Mouse (Mus musculus) adipocyte (in vitro differentiated cells): Measurements from ENCODE around the gene Ten1.
A peak's percentile ranks its signal among the peaks of the same experiment; 100 is the strongest.

Experiments used
- DNase-seq: peaks from one replicate; pipeline ENCODE4 v3.0.0-alpha.2; 2016; ENCODE audit warnings: low spot score

Gene Ten1

DNA sequence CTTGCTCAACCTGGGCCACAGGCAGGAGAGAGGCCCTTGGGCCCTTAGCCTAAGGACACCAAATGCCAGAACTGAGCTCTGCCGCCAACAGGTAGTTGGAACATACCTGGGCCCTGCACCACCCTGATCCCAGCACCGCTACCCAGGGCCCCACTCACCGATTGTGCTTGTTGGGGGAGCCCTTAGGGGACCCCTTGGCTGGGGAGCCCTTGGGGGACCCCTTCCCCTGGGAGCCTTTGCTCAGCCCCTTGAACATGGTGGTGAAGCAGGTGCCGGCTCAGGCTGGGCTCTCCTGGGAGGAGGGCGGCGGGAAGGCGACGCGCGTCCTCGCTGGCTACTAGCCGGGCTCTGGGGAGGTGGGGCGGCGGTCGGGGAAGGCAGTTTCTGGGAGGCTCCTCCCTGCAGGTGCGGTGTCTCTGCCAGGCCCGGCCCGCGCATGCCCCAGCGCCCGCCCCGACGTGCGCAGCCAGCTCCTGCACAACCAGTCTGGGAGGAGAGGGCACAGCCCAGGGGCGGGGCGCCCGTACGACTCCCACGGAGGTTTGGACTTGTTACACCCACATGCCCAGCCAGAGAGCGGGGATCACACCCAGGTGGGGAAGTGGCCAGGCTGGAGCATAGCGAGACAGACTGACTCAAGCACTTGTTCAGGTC, 39.2 kb downstream of the Ten1 start, which contains the start of gene Evpl:
TSS of gene Evpl (minus strand) at position 336 of the 654 bp plus-strand sequence.
- DNase-seq = no peak

DNA sequence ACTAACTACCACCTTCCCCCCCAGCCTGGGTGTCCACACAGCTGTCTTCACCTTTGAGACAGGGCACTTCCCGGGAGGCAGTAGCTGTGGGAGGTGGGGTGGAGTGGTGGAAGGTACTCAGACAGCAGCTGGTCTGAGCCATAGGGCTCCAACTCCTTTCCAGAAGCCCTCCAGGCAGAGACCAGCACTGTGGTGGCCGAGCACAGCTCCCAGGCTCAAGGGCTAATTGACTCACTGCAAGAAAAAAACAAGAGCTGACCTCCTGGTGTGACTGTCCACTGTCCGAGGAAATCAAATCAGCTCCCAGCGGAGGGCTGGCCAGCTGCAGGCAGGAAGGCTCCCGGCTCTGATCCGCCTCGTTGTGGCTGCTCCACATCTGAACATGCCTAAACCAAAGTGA, 41.1 kb downstream of the Ten1 start:
- DNase-seq = no peak

DNA sequence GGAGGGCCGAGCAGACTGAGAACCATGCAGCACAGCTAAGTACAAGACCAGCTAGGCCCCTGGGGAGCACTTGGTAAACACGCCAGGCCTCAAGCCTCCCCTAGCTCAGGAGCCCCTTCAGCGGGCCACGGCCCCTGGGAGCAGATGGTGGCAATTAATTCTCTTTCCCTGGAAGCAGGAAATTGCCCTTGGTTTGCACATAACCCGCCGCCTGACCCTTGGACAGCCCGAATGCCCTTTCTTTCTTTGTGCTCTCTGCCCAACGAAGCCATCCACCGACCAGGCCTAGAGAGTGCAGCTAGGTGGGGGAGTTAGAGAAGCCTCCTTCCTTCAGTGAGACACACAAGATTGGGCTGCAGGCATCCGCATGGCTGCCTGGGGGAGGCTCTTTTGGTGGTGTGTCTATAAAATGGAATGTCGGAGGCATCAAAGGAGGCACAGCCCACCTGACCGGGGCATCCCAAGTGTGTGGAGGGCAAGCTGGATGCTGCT, 43.1 kb downstream of the Ten1 start:
- no peak for DNase-seq

DNA sequence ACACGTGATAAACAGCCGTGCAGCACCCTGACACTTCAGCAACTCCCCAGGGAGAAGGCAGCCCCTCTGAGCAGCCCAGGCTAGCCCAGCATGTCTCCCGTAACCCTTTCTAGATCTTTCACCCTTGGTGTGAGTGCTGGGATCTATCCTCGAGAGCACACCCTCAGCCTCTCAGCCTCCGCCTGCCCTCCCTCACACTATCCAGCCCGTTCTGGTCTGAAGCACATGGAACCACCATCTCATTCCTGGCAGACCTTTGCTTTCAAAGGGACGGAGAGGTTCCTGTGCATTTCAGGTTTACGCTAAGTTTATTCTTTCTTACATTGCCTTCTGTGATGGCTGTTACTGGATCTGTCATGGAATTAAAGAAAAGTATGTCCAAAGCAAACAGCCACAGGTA, 45.9 kb downstream of the Ten1 start:
- no peak for DNase-seq

DNA sequence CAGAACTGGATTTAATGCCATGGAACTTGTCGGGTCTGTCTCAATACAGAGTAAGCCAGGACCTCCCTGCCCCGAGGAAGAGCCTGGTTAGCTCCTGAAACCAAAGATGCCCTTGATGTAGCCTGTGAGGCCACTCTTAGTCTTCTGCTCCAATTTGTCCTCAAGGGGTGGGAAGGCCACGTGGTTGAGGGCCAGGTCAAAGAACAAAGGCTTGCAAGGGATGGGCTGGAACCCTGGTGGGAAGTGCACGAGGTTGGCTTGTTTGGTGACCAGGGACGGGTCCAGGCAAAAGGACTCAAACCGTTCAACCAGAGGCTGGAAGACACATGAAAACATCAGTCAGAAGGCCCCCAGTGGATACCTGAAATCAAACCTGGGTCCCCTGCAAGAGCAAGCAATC, 47.0 kb downstream of the Ten1 start:
- DNase-seq = no peak

DNA sequence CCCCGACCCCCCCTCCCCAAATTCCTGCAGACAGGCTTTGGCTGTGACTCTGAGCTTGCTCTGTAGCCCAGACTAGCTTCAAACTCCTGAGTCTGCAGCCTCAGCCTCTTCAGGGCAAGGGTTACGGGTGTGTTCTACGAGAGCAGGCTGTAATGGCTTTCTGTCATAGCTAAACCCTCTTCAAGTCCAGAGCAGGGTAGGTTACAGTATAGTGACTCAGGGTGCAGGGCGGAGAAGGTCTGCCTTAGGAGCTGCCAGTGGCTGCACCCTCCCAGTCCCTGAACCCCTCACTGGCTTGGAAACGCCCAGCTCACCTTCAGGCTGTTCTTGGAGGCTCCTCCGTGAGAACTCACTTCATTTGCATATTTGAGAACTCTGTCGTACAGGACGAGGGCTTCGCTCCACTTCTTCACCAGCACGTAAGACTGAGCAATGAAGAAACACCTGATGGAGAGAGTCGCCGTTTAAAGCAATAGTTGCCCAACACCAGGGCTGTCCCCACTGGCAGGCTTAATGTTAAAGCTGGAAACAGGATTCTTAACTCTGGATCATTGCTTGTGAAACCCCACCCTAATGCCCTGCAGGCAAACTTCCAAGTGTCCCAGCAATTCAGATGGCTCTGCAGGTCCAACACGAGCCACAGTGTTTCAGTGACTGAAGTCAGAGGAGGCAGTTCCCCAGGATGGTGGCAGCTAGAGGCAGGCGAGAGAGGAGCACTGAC, 49.0 kb downstream of the Ten1 start:
- peak; percentile 56 for DNase-seq

DNA sequence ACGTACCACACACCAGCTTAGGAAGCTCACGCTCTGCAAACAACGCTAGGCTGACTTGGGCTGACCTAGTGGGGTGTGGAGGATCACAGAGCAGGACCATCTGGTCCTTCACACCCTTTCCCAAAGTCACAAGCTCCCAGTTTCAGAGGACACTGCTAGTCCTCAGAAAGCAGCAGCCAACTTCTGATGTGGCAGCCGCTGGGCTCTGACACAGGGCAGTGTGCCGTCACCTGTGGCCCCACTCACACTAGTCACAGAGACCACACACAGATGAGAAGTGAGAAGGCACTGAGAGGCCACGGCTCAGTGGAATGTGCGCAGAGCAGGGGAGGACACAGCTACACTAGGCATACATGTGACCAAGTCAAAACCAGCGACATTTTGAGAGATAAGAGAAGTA, 52.2 kb downstream of the Ten1 start:
- DNase-seq = no peak

DNA sequence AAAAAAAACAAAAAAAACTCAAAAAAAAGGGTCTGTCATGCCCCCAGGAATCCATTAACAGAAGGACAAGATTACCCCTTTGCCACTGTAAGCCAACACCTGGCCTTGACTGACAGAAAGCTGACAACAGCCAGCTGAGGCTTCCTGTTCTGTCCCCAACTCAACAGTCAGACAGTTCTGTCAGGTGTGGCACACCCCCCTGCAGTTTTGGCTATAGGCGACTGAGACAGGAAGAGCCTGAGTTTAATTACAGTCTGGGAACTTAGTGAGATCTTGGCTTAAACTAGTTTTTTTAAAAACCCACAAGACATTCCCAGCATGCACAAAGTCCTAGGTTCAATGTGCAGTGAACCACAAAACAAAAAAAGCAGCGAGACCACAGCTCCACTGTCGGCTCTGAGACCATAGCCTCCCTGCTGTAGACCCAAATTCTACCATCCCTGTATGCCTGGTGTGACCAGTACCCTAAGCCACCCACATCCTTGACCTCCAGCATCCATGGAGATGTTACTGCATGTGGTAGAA, 54.5 kb downstream of the Ten1 start:
- no peak for DNase-seq

DNA sequence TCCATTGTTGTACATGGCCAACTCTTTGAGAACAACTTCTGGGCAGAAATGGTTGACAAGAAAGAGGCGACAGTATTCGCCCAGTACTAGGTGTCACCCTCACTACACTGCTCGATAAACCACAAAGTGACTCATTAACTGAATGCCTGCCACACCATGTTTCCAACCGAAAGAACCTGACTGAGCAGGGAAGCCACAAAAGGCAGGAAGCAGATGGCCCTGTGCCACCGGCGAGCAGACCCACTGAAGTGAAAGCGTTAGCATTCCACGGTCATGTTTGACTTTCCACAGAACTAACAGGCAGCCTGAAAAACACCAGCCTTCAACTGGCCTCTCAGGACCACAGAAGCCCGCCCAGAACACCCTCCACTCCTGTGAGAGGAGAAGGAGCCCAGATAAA, 56.0 kb downstream of the Ten1 start:
- DNase-seq = no peak

DNA sequence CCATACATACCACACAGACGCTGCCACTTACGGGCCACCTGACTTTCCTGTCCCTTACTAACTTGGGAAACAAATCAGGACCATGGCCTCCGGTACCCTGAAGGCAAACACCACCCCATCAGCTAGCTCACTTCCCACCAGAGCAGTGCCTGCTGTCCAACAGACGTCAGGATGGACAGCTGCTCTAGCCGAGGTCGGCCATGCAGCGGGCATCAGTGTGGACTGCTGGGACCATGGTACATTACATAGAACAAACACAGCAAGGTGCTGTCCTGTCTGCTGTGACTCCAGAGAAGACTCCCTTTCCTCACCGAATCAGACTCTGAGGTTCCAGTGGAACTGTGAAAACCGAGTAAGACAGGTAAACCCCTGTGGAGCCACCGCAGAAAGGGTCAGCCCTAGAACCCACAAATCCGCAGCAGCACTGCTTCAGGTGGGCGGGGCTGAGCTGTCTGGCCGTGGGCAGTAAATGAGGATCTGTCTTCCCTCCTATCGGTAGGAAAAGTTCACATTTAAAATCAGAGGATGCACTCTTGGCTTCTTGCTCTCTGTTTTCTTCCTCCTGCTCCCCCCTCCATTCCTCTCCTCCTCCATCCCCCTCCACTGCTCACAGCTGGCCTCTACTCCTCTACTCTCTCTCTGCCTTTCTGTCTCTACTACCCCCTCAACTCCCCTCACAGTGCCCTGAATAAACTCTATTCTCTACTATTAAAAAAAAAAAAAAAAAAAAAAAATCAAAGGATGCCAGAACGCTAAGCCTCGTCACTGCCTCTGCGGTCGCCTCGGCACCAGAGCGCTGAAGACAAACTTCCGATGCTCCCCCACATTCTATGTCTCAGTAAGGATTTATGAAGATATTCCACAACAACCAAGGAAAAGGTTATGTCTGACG, 56.7 kb downstream of the Ten1 start:
- DNase-seq = no peak

DNA sequence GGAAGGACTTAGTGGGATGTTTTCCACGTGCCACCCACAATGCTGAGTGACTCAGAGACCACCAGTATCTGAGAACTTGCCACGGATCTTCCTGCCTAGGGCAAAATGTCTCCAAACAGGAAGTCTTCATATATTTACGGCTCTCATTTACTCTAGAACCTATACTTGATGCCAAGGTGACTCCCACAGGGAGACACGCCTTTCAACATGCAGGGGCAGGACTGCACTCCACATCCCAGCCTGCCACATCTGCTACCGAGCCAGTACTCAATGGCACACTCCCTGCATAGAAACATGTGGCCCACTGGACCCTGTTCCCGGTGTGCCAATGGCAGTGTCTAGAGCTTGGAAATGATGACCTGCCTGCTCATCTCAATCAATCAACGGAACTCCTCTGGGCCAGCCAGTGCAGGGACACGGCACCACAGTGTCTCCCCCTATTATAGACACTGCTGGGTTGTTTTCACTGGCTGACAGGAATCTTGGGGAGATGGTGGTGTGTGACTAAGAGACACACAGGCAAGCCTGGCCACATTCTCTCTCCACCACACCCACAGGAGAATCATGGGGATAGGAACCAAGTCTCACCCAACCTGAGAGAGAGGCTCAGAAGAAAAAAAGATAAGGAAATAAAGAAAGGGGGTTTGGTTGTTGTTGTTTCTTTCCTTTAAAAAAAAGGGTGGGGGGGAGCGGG, 57.5 kb downstream of the Ten1 start:
- no peak for DNase-seq

DNA sequence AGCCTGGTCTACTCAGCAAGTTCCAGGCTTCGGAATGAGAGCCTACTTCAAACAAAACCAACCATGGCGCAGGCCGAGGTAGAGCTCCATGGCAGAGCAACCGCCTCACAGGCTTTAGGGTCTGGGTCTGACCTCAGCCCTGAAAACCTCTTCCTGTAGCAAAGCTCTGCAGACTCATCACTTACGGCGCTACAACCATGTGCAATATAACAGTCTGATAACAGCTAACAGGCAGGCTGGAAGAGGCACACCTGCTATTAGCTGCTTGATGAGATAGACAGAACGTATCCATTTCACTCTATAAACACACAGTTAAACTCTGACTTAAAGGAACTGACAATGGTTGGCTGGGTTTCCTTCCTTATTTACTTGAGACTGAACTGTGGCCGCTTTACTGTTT, 60.8 kb downstream of the Ten1 start:
- no peak for DNase-seq

DNA sequence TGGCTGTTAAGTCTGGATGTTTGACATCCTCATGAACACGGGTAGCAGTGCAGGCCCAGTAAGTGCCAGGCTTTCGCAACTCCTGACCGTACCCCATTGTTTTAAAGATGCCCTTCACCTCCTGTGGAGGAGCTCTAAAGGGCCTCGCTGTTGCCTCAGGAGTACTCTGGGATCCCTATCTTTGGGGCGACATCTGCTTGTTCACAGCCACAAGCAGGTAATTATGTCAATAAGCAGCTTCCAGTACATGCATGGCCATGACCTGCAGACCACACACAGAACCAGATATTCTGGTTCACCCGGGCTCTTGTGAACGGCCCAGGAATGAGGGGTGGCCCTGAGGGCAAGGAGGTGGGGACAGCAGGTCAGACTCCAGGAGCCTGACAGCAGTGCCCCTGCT, 61.6 kb downstream of the Ten1 start:
- no peak for DNase-seq
